In genomic region chr7:120679023-120679422, GRCm38 (mm10) we compare ENCODE assay signal across 8 mouse cellular contexts. TPM values are rescaled to one million over a fixed set of nuclear protein-coding genes. Genes with fewer than 3 reads are reported as not detected.
DNase-seq lines count a peak whose midpoint lies in the region; ATAC-seq and TF ChIP-seq lines count a peak whose summit lies in the region.

No protein-coding gene starts in this region.

- H3K4me2 ChIP-seq in heart, embryonic 15.5 days: peak overlapping the region; percentile 73
- peak overlapping the region; percentile 79 for H3K4me2 ChIP-seq in embryonic facial prominence, embryonic 13.5 days
- peak overlapping the region; percentile 78; the same call in 1 of the 2 replicates for H3K4me2 ChIP-seq in limb, embryonic 11.5 days (ENCODE audit: low read depth, severe bottlenecking)
- peak overlapping the region; percentile 77 for H3K4me2 ChIP-seq in midbrain, postnatal 0 days (ENCODE audit: low read depth, low read length, poor library complexity, severe bottlenecking)

- H3K9me3 ChIP-seq in heart, embryonic 15.5 days (replicated peaks): no peaks in the 10 kb centered on the region
- no peaks in the 10 kb centered on the region for H3K9me3 ChIP-seq in embryonic facial prominence, embryonic 13.5 days
- H3K9me3 ChIP-seq in limb, embryonic 11.5 days (ENCODE audit: control insufficient read depth, low read length): no peaks in the 10 kb centered on the region
- H3K9me3 ChIP-seq in midbrain, postnatal 0 days (ENCODE audit: low read length): no peaks in the 10 kb centered on the region

- ATAC-seq in heart, embryonic 15.5 days (replicated peaks; ENCODE audit: insufficient number of reproducible peaks, insufficient read depth, low FRiP score, low read depth): no peak
- no peak for ATAC-seq in embryonic facial prominence, embryonic 13.5 days (ENCODE audit: insufficient number of reproducible peaks, insufficient read depth, low FRiP score, low TSS enrichment, low read depth)
- no peak for ATAC-seq in limb, embryonic 11.5 days (ENCODE audit: insufficient number of reproducible peaks, low FRiP score, low TSS enrichment, low read depth)
- no peak for ATAC-seq in midbrain, postnatal 0 days (ENCODE audit: low FRiP score)

- H3K9ac ChIP-seq in heart, embryonic 15.5 days: no peak overlapping the region
- H3K9ac ChIP-seq in embryonic facial prominence, embryonic 13.5 days: peak overlapping the region; percentile 93
- no peak overlapping the region for H3K9ac ChIP-seq in limb, embryonic 11.5 days (ENCODE audit: low read length)
- H3K9ac ChIP-seq in midbrain, postnatal 0 days (replicated peaks; ENCODE audit: low read length, poor library complexity, severe bottlenecking): 0 out of 2 replicates have a peak overlapping the region, but pooled peaks have one; percentile 8

- H3K27me3 ChIP-seq in heart, embryonic 15.5 days: no peaks in the 10 kb centered on the region
- H3K27me3 ChIP-seq in embryonic facial prominence, embryonic 13.5 days: no peaks in the 10 kb centered on the region
- H3K27me3 ChIP-seq in limb, embryonic 11.5 days (ENCODE audit: control insufficient read depth, insufficient read depth, low read length): no peaks in the 10 kb centered on the region
- H3K27me3 ChIP-seq in midbrain, postnatal 0 days (ENCODE audit: insufficient read depth, low read length): no peaks in the 10 kb centered on the region

- 36% methylated on average over 8 of the region's 8 CpGs for WGBS in heart, embryonic 15.5 days
- WGBS in embryonic facial prominence, embryonic 13.5 days: 54% methylated on average over 8 of the region's 8 CpGs
- 69% methylated on average over 8 of the region's 8 CpGs for WGBS in limb, embryonic 11.5 days
- WGBS in midbrain, postnatal 0 days: 52% methylated on average over 8 of the region's 8 CpGs

- peaks cover 51% of the 10 kb centered on the region for H3K4me1 ChIP-seq in heart, embryonic 15.5 days (replicated peaks)
- H3K4me1 ChIP-seq in embryonic facial prominence, embryonic 13.5 days: peaks cover 27% of the 10 kb centered on the region
- peaks cover 3% of the 10 kb centered on the region; the same call in 1 of the 2 replicates for H3K4me1 ChIP-seq in limb, embryonic 11.5 days (ENCODE audit: control insufficient read depth, insufficient read depth, low read length)
- H3K4me1 ChIP-seq in midbrain, postnatal 0 days (ENCODE audit: insufficient read depth, low read length): peaks cover 13% of the 10 kb centered on the region

- intact Hi-C loops in heart, postnatal 25 days (cut with DNase I): loop anchor here (5.0 kb wide), 1 partner anchor 38 kb away; no protein-coding TSS in a partner anchor

- H3K4me3 ChIP-seq in heart, embryonic 15.5 days: peak overlapping the region; percentile 92
- H3K4me3 ChIP-seq in embryonic facial prominence, embryonic 13.5 days: peak overlapping the region; percentile 89
- no peak overlapping the region for H3K4me3 ChIP-seq in limb, embryonic 11.5 days (ENCODE audit: low read depth, low read length)
- H3K4me3 ChIP-seq in midbrain, postnatal 0 days (ENCODE audit: low read depth, low read length): peak overlapping the region; percentile 90

- no peak for DNase-seq in heart, postnatal 25 days (ENCODE audit: low spot score)
- no peak for DNase-seq in limb, embryonic 11.5 days (ENCODE audit: low spot score)
- DNase-seq in midbrain, postnatal 0 days (ENCODE audit: low spot score): no peak
- DNase-seq in thymus, postnatal 14 days: no peak
- DNase-seq in cerebellum, postnatal 14 days: no peak
- DNase-seq in layer of hippocampus, adult 9-11 months: no peak

- H3K36me3 ChIP-seq in heart, embryonic 15.5 days: no peaks in the 10 kb centered on the region
- no peaks in the 10 kb centered on the region for H3K36me3 ChIP-seq in embryonic facial prominence, embryonic 13.5 days
- no peaks in the 10 kb centered on the region for H3K36me3 ChIP-seq in limb, embryonic 11.5 days (ENCODE audit: control insufficient read depth, insufficient read depth, low read length)
- no peaks in the 10 kb centered on the region for H3K36me3 ChIP-seq in midbrain, postnatal 0 days (ENCODE audit: insufficient read depth, low read length)

- H3K27ac ChIP-seq in heart, embryonic 15.5 days: no peak overlapping the region
- no peak overlapping the region for H3K27ac ChIP-seq in embryonic facial prominence, embryonic 13.5 days
- no peak overlapping the region for H3K27ac ChIP-seq in limb, embryonic 11.5 days (replicated peaks; ENCODE audit: low read depth, low read length)
- H3K27ac ChIP-seq in midbrain, postnatal 0 days (ENCODE audit: low read depth, low read length): no peak overlapping the region

- TF ChIP-seq CTCF in midbrain, postnatal 0 days (IDR thresholded peaks at IDR 0.05): no peak

RNA-seq across cellular contexts. Expression of gene Mosmo, which starts 1.6 kb away (rescaled TPM):
- polyA plus RNA-seq in heart, embryonic 15.5 days (2015; fragmentation: Nextera tagmentation; extraction: Ambion mirVana): 11.4 and 13.0 TPM in 2 replicates
- 10 to 100 TPM; 26.5 to 30.7 TPM for total RNA-seq in heart, postnatal 25 days (2021)
- 14.5 and 15.4 TPM in 2 replicates for polyA plus RNA-seq in embryonic facial prominence, embryonic 13.5 days (2015; fragmentation: Nextera tagmentation; extraction: Ambion mirVana)
- 15.8 and 18.1 TPM in 2 replicates for polyA plus RNA-seq in limb, embryonic 11.5 days (2014; fragmentation: Nextera tagmentation; extraction: Ambion mirVana)
- total RNA-seq in midbrain, postnatal 0 days (2014; rRNA removed): 21.2 and 31.8 TPM in 2 replicates
- polyA plus RNA-seq in midbrain, postnatal 0 days (2015; fragmentation: Nextera tagmentation; extraction: Ambion mirVana): 11.5 TPM in 2 replicates

RNA-seq across cellular contexts. Expression of gene Pdzd9, which starts 8.9 kb away (rescaled TPM):
- 0.34 and 0.45 TPM in 2 replicates for polyA plus RNA-seq in heart, embryonic 15.5 days (2015; fragmentation: Nextera tagmentation; extraction: Ambion mirVana)
- total RNA-seq in heart, postnatal 25 days (2021): not detected
- 0.39 and 0.54 TPM in 2 replicates for polyA plus RNA-seq in embryonic facial prominence, embryonic 13.5 days (2015; fragmentation: Nextera tagmentation; extraction: Ambion mirVana)
- 0.41 and 0.70 TPM in 2 replicates for polyA plus RNA-seq in limb, embryonic 11.5 days (2014; fragmentation: Nextera tagmentation; extraction: Ambion mirVana)
- 0.33 TPM in 1 of 2 replicates, not detected in the other for total RNA-seq in midbrain, postnatal 0 days (2014; rRNA removed)
- polyA plus RNA-seq in midbrain, postnatal 0 days (2015; fragmentation: Nextera tagmentation; extraction: Ambion mirVana): 0.36 and 0.63 TPM in 2 replicates

RNA-seq across cellular contexts. Expression of gene Uqcrc2, which starts 44.0 kb away (rescaled TPM):
- polyA plus RNA-seq in heart, embryonic 15.5 days (2015; fragmentation: Nextera tagmentation; extraction: Ambion mirVana): 388 and 489 TPM in 2 replicates
- total RNA-seq in heart, postnatal 25 days (2021): 1,000 to 10,000 TPM; 1,144 to 1,191 TPM
- 169 and 190 TPM in 2 replicates for polyA plus RNA-seq in embryonic facial prominence, embryonic 13.5 days (2015; fragmentation: Nextera tagmentation; extraction: Ambion mirVana)
- 206 and 216 TPM in 2 replicates for polyA plus RNA-seq in limb, embryonic 11.5 days (2014; fragmentation: Nextera tagmentation; extraction: Ambion mirVana)
- total RNA-seq in midbrain, postnatal 0 days (2014; rRNA removed): 166 and 169 TPM in 2 replicates
- polyA plus RNA-seq in midbrain, postnatal 0 days (2015; fragmentation: Nextera tagmentation; extraction: Ambion mirVana): 238 and 250 TPM in 2 replicates

Comparison
In these comparisons a context has a peak if more than half of its experiments do, and no peak if none do; other contexts are left out.
1. H3K9ac ChIP-seq: peak in embryonic facial prominence, embryonic 13.5 days (single experiment) and midbrain, postnatal 0 days (single experiment); none in heart, embryonic 15.5 days (single experiment) and limb, embryonic 11.5 days (single experiment).
2. Peak in every context shown above with its lines, with median percentiles within 50 percentile points of each other: H3K4me2 ChIP-seq.